Mouse (Mus musculus): ENCODE results near the gene Cdc123. TPM values are rescaled to one million over a fixed set of nuclear protein-coding genes. Genes with fewer than 3 reads are reported as not detected.
A peak's percentile ranks its signal among the peaks of the same experiment; 100 is the strongest.

Gene Cdc123
- polyA plus RNA-seq, 1 experiment from 2014 or later, result 147 TPM

DNA sequence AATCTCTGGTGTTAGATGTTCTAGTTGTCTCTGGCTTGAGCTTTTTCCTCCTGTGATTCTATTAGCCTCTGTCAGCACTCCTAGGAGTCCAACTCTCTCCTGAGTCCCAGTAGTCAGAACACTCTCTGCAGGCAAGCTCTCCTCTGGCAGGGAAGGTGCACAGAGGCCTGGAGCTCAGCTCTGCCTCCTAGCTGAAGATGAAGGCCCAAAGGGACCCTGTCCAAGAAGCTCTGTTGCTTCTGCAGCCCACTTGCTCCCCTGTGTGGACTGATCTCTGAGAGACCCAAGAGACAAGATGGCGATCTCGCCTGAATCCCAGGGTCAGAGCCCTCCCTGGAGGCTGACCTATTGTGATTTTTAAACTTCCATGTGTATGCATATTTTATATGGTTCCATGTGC lies 86.4 kb downstream of the Cdc123 start:
- Histone ChIP-seq H3K27ac (ENCODE audit: low read length) (no peak overlapping the region), H3K27me3 (replicated peaks; ENCODE audit: insufficient read depth, low read length) (no peaks in the 10 kb centered on the region), H3K4me2 (replicated peaks; ENCODE audit: low read depth, low read length) (no peak overlapping the region), H3K9ac (replicated peaks; ENCODE audit: low read depth) (no peak overlapping the region), H3K4me1 (ENCODE audit: insufficient read depth, low read depth, low read length) (no peaks in the 10 kb centered on the region), H3K4me3 (ENCODE audit: low read depth, low read length) (no peak overlapping the region), H3K36me3 (ENCODE audit: insufficient read depth, low read length) (no peaks in the 10 kb centered on the region), H3K9me3 (ENCODE audit: low read length) (no peaks in the 10 kb centered on the region)
- no peak for ATAC-seq
- 98% methylated on average over 2 of the region's 2 CpGs for WGBS
- TF ChIP-seq EP300 (IDR thresholded peaks at IDR 0.05), result no peak
- TF ChIP-seq CTCF (IDR thresholded peaks at IDR 0.05), result no peak
- DNase-seq (ENCODE audit: low spot score), result no peak

DNA sequence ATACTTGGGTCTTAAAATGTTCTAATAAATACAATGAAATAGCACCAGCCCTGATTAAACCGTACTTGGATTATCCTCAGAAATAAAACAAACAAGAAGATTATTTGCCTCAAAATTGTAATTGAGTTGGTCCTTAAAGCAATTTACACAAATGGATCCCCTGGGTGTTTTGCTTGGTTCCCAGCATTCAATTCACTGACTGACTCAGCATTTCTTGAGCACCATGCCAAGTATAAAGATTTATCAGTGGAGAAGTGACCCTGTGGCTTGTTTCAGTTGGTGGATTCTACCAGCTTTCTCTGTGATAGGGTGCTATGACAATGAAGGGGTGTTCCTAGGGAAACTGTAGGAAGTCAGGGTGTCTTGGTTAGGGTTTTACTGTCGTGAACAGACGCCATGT lies 94.1 kb downstream of the Cdc123 start:
- no peaks in the 10 kb centered on the region for H3K27me3 ChIP-seq (replicated peaks; ENCODE audit: insufficient read depth, low read length)
- no peak for ATAC-seq
- DNase-seq (ENCODE audit: low spot score), result no peak
- no peak for TF ChIP-seq EP300 (IDR thresholded peaks at IDR 0.05)
- no peak for TF ChIP-seq CTCF (IDR thresholded peaks at IDR 0.05)
- H3K27ac ChIP-seq (ENCODE audit: low read length), result no peak overlapping the region
- WGBS, result 77% methylated on average over 3 of the region's 3 CpGs
- no peak overlapping the region for H3K4me3 ChIP-seq (ENCODE audit: low read depth, low read length)
- H3K9me3 ChIP-seq (ENCODE audit: low read length), result no peaks in the 10 kb centered on the region
- H3K9ac ChIP-seq (replicated peaks; ENCODE audit: low read depth), result no peak overlapping the region
- no peak overlapping the region for H3K4me2 ChIP-seq (replicated peaks; ENCODE audit: low read depth, low read length)
- no peaks in the 10 kb centered on the region for H3K4me1 ChIP-seq (ENCODE audit: insufficient read depth, low read depth, low read length)
- H3K36me3 ChIP-seq (ENCODE audit: insufficient read depth, low read length), result no peaks in the 10 kb centered on the region

DNA sequence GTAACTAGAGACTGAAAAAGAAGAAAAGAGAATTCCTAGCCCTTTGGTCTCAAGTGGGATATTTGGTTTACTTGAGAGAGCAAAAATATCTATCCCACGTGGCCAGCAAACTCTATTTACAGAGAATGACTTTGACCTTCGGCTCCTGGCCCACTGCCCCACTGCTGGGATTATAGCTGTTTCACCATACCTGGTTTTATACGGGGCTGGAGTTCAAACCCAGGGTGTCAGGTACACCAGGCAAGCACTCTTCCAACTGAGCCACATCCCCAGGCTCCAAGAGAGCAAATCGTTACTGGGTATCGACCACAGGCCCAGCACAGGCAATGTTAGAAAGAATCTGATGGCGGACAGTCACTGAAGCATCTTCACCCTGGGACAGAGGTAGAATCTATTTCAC lies 95.8 kb downstream of the Cdc123 start:
- no peak overlapping the region for H3K27ac ChIP-seq (ENCODE audit: low read length)
- no peak for DNase-seq (ENCODE audit: low spot score)
- no peak overlapping the region for H3K9ac ChIP-seq (replicated peaks; ENCODE audit: low read depth)
- no peaks in the 10 kb centered on the region for H3K27me3 ChIP-seq (replicated peaks; ENCODE audit: insufficient read depth, low read length)
- H3K4me3 ChIP-seq (ENCODE audit: low read depth, low read length), result no peak overlapping the region
- TF ChIP-seq CTCF (IDR thresholded peaks at IDR 0.05), result no peak
- H3K4me1 ChIP-seq (ENCODE audit: insufficient read depth, low read depth, low read length), result no peaks in the 10 kb centered on the region
- ATAC-seq, result no peak
- H3K36me3 ChIP-seq (ENCODE audit: insufficient read depth, low read length), result no peaks in the 10 kb centered on the region
- H3K9me3 ChIP-seq (ENCODE audit: low read length), result no peaks in the 10 kb centered on the region
- 66% methylated on average over 6 of the region's 6 CpGs for WGBS
- no peak overlapping the region for H3K4me2 ChIP-seq (replicated peaks; ENCODE audit: low read depth, low read length)

DNA sequence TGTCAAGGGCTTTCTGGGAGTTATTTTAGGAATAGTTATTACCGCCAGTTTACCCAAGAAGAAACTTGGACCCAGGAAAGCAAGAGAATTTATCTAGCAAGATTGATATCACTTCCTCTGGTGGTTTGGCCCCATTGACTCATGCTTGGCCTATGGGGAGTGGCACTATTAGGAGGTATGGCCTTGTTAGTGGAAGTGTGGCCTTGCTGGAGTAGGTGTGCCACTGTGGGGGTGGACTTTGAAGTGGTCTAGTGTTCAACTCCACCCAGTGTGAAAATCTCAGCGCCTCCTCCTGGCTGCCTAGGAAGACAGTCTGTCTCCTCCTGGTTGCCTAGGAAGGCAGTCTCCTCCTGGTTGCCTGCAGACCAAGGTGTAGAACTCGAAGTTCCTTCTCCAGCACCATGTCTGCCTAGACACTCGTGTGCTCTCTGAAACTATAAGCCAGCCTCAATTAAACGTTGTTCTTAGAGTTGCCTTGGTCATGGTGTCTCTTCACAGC lies 97.4 kb downstream of the Cdc123 start:
- TF ChIP-seq EP300 (IDR thresholded peaks at IDR 0.05) (no peak), CTCF (IDR thresholded peaks at IDR 0.05) (no peak)
- 83% methylated on average over 5 of the region's 5 CpGs for WGBS
- Histone ChIP-seq H3K36me3 (ENCODE audit: insufficient read depth, low read length) (no peaks in the 10 kb centered on the region), H3K9me3 (ENCODE audit: low read length) (no peaks in the 10 kb centered on the region), H3K27ac (ENCODE audit: low read length) (no peak overlapping the region), H3K9ac (replicated peaks; ENCODE audit: low read depth) (no peak overlapping the region), H3K4me3 (ENCODE audit: low read depth, low read length) (no peak overlapping the region), H3K27me3 (replicated peaks; ENCODE audit: insufficient read depth, low read length) (no peaks in the 10 kb centered on the region), H3K4me2 (replicated peaks; ENCODE audit: low read depth, low read length) (no peak overlapping the region), H3K4me1 (ENCODE audit: insufficient read depth, low read depth, low read length) (no peaks in the 10 kb centered on the region)
- DNase-seq (ENCODE audit: low spot score) (no peak), ATAC-seq (no peak)

DNA sequence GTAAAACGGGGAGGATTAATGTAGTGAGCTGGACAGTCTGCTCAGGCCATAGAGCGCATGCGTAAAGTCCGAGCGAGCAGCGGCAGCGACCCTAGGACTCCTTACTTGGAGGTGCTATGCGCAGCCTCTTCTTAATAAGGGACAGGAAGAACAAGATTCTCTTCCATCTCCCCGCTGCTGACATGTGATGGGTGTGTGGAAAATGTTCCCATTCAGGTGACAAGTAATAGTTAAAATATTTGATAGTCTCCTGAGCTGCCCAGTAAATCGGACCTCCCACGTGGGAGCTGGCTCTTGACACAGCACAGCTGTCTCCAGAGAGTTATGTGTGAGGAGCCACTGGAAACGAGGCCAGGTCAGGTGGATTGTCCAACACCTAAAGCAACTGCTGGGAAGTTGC lies 98.4 kb downstream of the Cdc123 start:
- no peak overlapping the region for H3K4me3 ChIP-seq (ENCODE audit: low read depth, low read length)
- no peak overlapping the region for H3K27ac ChIP-seq (ENCODE audit: low read length)
- TF ChIP-seq EP300 (IDR thresholded peaks at IDR 0.05), result no peak
- no peak for TF ChIP-seq CTCF (IDR thresholded peaks at IDR 0.05)
- no peak for DNase-seq (ENCODE audit: low spot score)
- no peaks in the 10 kb centered on the region for H3K36me3 ChIP-seq (ENCODE audit: insufficient read depth, low read length)
- WGBS, result 34% methylated on average over 12 of the region's 12 CpGs
- H3K9me3 ChIP-seq (ENCODE audit: low read length), result no peaks in the 10 kb centered on the region
- H3K27me3 ChIP-seq (replicated peaks; ENCODE audit: insufficient read depth, low read length), result no peaks in the 10 kb centered on the region
- no peak overlapping the region for H3K9ac ChIP-seq (replicated peaks; ENCODE audit: low read depth)
- H3K4me1 ChIP-seq (ENCODE audit: insufficient read depth, low read depth, low read length), result no peaks in the 10 kb centered on the region
- ATAC-seq, result no peak
- peak overlapping the region; percentile 33 for H3K4me2 ChIP-seq (replicated peaks; ENCODE audit: low read depth, low read length)

Other genes with a start within 250 kb of the Cdc123 start
- 2.2 and 2.5 TPM in 2 replicates for gene Camk1d, start 130.6 kb downstream of the Cdc123 start, polyA plus RNA-seq (2015; fragmentation: Nextera tagmentation; extraction: Ambion mirVana)
- gene Nudt5, start 145 bp downstream of the Cdc123 start, polyA plus RNA-seq (2015; fragmentation: Nextera tagmentation; extraction: Ambion mirVana), result 18.5 and 24.7 TPM in 2 replicates
- 0.33 and 0.58 TPM in 2 replicates for gene Gm13199, start 17.8 kb upstream of the Cdc123 start, polyA plus RNA-seq (2015; fragmentation: Nextera tagmentation; extraction: Ambion mirVana)
- 19.2 and 21.3 TPM in 2 replicates for gene Sec61a2, start 50.3 kb upstream of the Cdc123 start, polyA plus RNA-seq (2015; fragmentation: Nextera tagmentation; extraction: Ambion mirVana)
- gene Dhtkd1, start 97.6 kb upstream of the Cdc123 start, polyA plus RNA-seq (2015; fragmentation: Nextera tagmentation; extraction: Ambion mirVana), result 0.39 and 0.98 TPM in 2 replicates
- gene Upf2, start 106.3 kb upstream of the Cdc123 start, polyA plus RNA-seq (2015; fragmentation: Nextera tagmentation; extraction: Ambion mirVana), result 5.8 and 7.1 TPM in 2 replicates

Measured in lung, postnatal 0 days (tissue).